Mouse (Mus musculus) frontal cortex, postnatal 14 days (tissue): Measurements from ENCODE around the gene Vapb.
"Not testable (repeated sequence)": the region's sequence is repeated elsewhere in the genome, so short reads cannot be mapped to it uniquely, and the experiment has no call there.

Experiments used
- DNase-seq, 2 experiments: peaks; one replicate each; pipeline ENCODE4 v3.0.0; 2022; ENCODE audit warnings: low spot score in 2 of 2

Gene Vapb

GRCm38 (mm10) chr2:173737222-173737989, at the start of gene Vapb:
Gene Vapb (plus strand): TSS chr2:173737511.
- peak; percentile 97 to 100 for DNase-seq

- no peak for DNase-seq
Observed at GRCm38 (mm10) chr2:173689835-173690234, 47.5 kb upstream of the Vapb start.

- DNase-seq, result no peak
Observed at GRCm38 (mm10) chr2:173691748-173692147, 45.6 kb upstream of the Vapb start.

GRCm38 (mm10) chr2:173692693-173693092, 44.6 kb upstream of the Vapb start:
- DNase-seq, result no peak

- DNase-seq, result no peak
Observed at GRCm38 (mm10) chr2:173698850-173699249, 38.5 kb upstream of the Vapb start.

- DNase-seq, result no peak
Observed at GRCm38 (mm10) chr2:173702096-173702866, 35.0 kb upstream of the Vapb start.

- DNase-seq, result no peak
Observed at GRCm38 (mm10) chr2:173702867-173703237, 34.5 kb upstream of the Vapb start.

GRCm38 (mm10) chr2:173705827-173706551, 31.3 kb upstream of the Vapb start:
- no peak for DNase-seq

- DNase-seq, result not testable (repeated sequence)
Observed at GRCm38 (mm10) chr2:173707626-173708025, 29.7 kb upstream of the Vapb start.

- DNase-seq, result no peak
Observed at GRCm38 (mm10) chr2:173710193-173710592, 27.1 kb upstream of the Vapb start.

- DNase-seq, result no peak
Observed at GRCm38 (mm10) chr2:173712656-173713055, 24.7 kb upstream of the Vapb start.

- DNase-seq, result no peak
Observed at GRCm38 (mm10) chr2:173713241-173713640, 24.1 kb upstream of the Vapb start.

- DNase-seq, result no peak
Observed at GRCm38 (mm10) chr2:173714620-173715218, 22.6 kb upstream of the Vapb start.

GRCm38 (mm10) chr2:173716966-173717365, 20.3 kb upstream of the Vapb start:
- DNase-seq, result no peak

GRCm38 (mm10) chr2:173719115-173719514, 18.2 kb upstream of the Vapb start, which contains the start of gene 1700010B08Rik:
Gene 1700010B08Rik (plus strand): TSS chr2:173719415.
- DNase-seq, result not testable (repeated sequence)

GRCm38 (mm10) chr2:173722251-173722857, 15.0 kb upstream of the Vapb start:
- no peak for DNase-seq

- DNase-seq, result no peak
Observed at GRCm38 (mm10) chr2:173724382-173724781, 12.9 kb upstream of the Vapb start.

GRCm38 (mm10) chr2:173724940-173725807, 12.1 kb upstream of the Vapb start:
- no peak for DNase-seq

- DNase-seq, result no peak
Observed at GRCm38 (mm10) chr2:173725819-173726218, 11.5 kb upstream of the Vapb start.

- no peak for DNase-seq
Observed at GRCm38 (mm10) chr2:173730444-173730966, 6.8 kb upstream of the Vapb start.
